Mouse (Mus musculus): ENCODE measurements around the gene Gm49378. TPM values are rescaled to one million over a fixed set of nuclear protein-coding genes. Genes with fewer than 3 reads are reported as not detected.

Gene Gm49378
- polyA plus RNA-seq, 1 experiment from 2014 or later, result 1.8 TPM

- ATAC-seq (ENCODE audit: low read depth), result no peak
Measured at GRCm38 (mm10) chr14:55640816-55641215, 3.1 kb upstream of the Gm49378 start.

GRCm38 (mm10) chr14:55635523-55636007 lies 2.1 kb downstream of the Gm49378 start, which contains the start of gene Ipo4:
TSS of gene Ipo4 (minus strand) at chr14:55635957.
- H3K4me2 ChIP-seq (ENCODE audit: low read depth, low read length), result peak within 1 kb of the TSS; percentile 86
- H3K27ac ChIP-seq (ENCODE audit: low read length), result peak within 1 kb of the TSS; percentile 69
- H3K9ac ChIP-seq (ENCODE audit: low read length), result peak within 1 kb of the TSS; percentile 76
- peak; percentile 94 for ATAC-seq (ENCODE audit: low read depth)
- H3K27me3 ChIP-seq (ENCODE audit: control insufficient read depth, insufficient read depth, low read depth, low read length), result no peaks in the 10 kb centered on the region
- H3K9me3 ChIP-seq (ENCODE audit: control insufficient read depth, low read length), result no peaks in the 10 kb centered on the region
- peak within 1 kb of the TSS; percentile 69 for H3K4me3 ChIP-seq (ENCODE audit: low read length)
- WGBS, result 1% methylated on average over 33 of the region's 33 CpGs
- H3K4me1 ChIP-seq (replicated peaks; ENCODE audit: control insufficient read depth, insufficient read depth, low read length), result peaks cover 5% of the 10 kb centered on the region; the same call in 1 of the 2 replicates
- H3K36me3 ChIP-seq (ENCODE audit: control insufficient read depth, insufficient read depth, low read length), result peaks cover 58% of the 10 kb centered on the region

More at GRCm38 (mm10) chr14:55640816-55641215, 3.1 kb upstream of the Gm49378 start:
- WGBS, result 96% methylated on average over 14 of the region's 14 CpGs
- Histone ChIP-seq H3K4me3 (ENCODE audit: low read length) (no peak overlapping the region), H3K4me2 (ENCODE audit: low read depth, low read length) (no peak overlapping the region), H3K27ac (ENCODE audit: low read length) (no peak overlapping the region), H3K27me3 (ENCODE audit: control insufficient read depth, insufficient read depth, low read depth, low read length) (no peaks in the 10 kb centered on the region), H3K4me1 (replicated peaks; ENCODE audit: control insufficient read depth, insufficient read depth, low read length) (peaks cover 13% of the 10 kb centered on the region), H3K9me3 (ENCODE audit: control insufficient read depth, low read length) (no peaks in the 10 kb centered on the region), H3K9ac (ENCODE audit: low read length) (no peak overlapping the region), H3K36me3 (ENCODE audit: control insufficient read depth, insufficient read depth, low read length) (peaks cover 39% of the 10 kb centered on the region)

DNA sequence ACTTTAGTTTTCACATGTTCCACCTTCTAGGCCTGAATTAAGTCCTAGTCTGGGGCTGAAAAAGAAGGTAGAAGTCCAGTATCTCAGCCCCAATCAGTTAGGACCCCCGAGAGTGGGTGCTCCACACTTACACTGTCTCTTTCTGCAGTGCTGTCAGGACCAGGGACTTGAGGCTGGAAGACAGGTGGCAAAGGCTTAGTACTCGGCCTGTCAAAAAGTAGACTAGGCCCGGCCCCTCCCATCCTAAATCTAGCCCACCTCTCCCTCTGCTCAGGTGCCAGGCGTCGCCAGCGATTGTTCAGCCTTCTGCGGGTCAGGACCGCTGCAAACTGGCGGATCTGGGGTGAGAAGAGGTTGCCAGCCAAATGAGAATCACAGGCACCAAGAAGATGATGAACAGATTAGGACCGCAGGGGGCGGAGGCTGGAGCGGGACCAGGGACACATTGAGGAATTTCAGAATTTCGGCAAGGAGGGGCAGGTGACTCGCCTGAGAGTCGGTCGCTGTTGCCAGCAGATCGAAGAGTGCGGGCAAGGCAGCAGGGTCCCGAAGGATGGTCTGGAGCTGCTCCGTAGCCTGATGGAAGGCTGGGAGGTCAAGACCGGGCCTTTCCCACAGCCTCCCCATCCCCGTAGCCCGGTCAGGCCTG lies 2.7 kb downstream of the Gm49378 start:
- peak overlapping the region; percentile 69 for H3K4me3 ChIP-seq (ENCODE audit: low read length)
- peak; percentile 40 for ATAC-seq (ENCODE audit: low read depth)
- H3K9ac ChIP-seq (ENCODE audit: low read length), result peak overlapping the region; percentile 76
- H3K36me3 ChIP-seq (ENCODE audit: control insufficient read depth, insufficient read depth, low read length), result peaks cover 58% of the 10 kb centered on the region
- H3K4me1 ChIP-seq (replicated peaks; ENCODE audit: control insufficient read depth, insufficient read depth, low read length), result peaks cover 5% of the 10 kb centered on the region; the same call in 1 of the 2 replicates
- WGBS, result 4% methylated on average over 23 of the region's 23 CpGs
- no peaks in the 10 kb centered on the region for H3K9me3 ChIP-seq (ENCODE audit: control insufficient read depth, low read length)
- H3K27me3 ChIP-seq (ENCODE audit: control insufficient read depth, insufficient read depth, low read depth, low read length), result no peaks in the 10 kb centered on the region
- H3K4me2 ChIP-seq (ENCODE audit: low read depth, low read length), result peak overlapping the region; percentile 86
- H3K27ac ChIP-seq (ENCODE audit: low read length), result peak overlapping the region; percentile 69

DNA sequence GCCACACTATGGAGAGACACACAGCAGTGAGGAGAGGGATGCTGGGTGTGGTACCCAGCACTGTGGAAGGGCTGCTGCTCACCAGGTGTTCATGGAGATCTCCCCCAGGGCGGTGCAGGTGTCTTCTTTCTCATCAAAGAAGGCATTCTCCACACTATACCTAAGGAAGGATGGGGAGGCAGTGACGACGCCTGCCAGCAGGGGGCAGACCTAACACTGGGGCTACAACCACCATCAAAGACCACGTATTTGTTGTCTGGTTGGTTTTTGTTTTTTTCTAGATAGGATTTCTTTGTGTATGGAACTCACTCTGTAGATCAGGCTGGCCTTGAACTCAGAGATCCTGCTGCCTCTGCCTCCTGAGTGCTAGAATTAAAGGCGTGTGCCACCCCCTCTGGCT lies 8.4 kb downstream of the Gm49378 start:
- 53% methylated on average over 5 of the region's 5 CpGs for WGBS
- Histone ChIP-seq H3K9me3 (ENCODE audit: control insufficient read depth, low read length) (no peaks in the 10 kb centered on the region), H3K9ac (ENCODE audit: low read length) (no peak overlapping the region), H3K27ac (ENCODE audit: low read length) (no peak overlapping the region), H3K27me3 (ENCODE audit: control insufficient read depth, insufficient read depth, low read depth, low read length) (no peaks in the 10 kb centered on the region), H3K4me2 (ENCODE audit: low read depth, low read length) (no peak overlapping the region), H3K36me3 (ENCODE audit: control insufficient read depth, insufficient read depth, low read length) (peaks cover 62% of the 10 kb centered on the region), H3K4me1 (replicated peaks; ENCODE audit: control insufficient read depth, insufficient read depth, low read length) (no peaks in the 10 kb centered on the region), H3K4me3 (ENCODE audit: low read length) (no peak overlapping the region)
- ATAC-seq (ENCODE audit: low read depth), result no peak

DNA sequence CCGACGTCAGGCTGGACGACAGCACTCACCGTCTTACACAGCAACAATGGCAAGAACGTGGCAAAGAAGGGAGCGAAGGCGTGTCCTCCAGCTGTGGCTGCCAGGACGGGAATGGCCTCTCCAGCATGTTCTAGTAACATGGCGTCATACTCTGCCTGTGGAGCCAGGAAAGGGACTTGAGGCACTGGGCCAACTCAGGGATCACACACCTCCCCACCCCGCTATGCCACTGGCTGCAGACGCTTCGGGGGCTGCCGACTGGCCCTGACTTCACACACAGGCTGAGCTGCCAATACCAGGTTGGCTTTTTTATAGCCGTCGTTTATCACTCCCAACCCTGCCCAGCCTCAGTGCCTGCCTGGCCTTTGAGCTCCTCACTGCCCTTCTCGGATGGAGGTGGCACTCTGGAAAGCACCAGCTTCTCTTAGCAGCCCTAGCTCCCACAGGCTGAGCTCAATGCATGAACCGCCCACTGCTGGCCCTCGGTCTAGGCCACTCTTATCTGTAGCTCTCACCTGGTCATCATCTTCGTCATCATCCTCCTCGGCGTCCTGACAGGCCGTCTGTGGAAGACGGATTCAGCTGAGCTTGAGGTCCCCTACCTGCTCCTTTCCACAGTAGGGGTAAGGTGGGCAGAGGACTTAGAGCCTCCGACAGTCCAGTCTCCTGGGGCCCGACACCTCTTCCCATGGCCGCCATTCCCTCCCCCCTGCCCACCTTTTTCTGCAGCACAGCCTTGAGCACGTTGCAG lies 9.4 kb downstream of the Gm49378 start:
- H3K4me1 ChIP-seq (replicated peaks; ENCODE audit: control insufficient read depth, insufficient read depth, low read length), result no peaks in the 10 kb centered on the region
- no peaks in the 10 kb centered on the region for H3K27me3 ChIP-seq (ENCODE audit: control insufficient read depth, insufficient read depth, low read depth, low read length)
- H3K4me3 ChIP-seq (ENCODE audit: low read length), result no peak overlapping the region
- no peaks in the 10 kb centered on the region for H3K9me3 ChIP-seq (ENCODE audit: control insufficient read depth, low read length)
- no peak for ATAC-seq (ENCODE audit: low read depth)
- peaks cover 57% of the 10 kb centered on the region for H3K36me3 ChIP-seq (ENCODE audit: control insufficient read depth, insufficient read depth, low read length)
- H3K27ac ChIP-seq (ENCODE audit: low read length), result no peak overlapping the region
- WGBS, result 89% methylated on average over 27 of the region's 27 CpGs
- H3K9ac ChIP-seq (ENCODE audit: low read length), result no peak overlapping the region
- no peak overlapping the region for H3K4me2 ChIP-seq (ENCODE audit: low read depth, low read length)

DNA sequence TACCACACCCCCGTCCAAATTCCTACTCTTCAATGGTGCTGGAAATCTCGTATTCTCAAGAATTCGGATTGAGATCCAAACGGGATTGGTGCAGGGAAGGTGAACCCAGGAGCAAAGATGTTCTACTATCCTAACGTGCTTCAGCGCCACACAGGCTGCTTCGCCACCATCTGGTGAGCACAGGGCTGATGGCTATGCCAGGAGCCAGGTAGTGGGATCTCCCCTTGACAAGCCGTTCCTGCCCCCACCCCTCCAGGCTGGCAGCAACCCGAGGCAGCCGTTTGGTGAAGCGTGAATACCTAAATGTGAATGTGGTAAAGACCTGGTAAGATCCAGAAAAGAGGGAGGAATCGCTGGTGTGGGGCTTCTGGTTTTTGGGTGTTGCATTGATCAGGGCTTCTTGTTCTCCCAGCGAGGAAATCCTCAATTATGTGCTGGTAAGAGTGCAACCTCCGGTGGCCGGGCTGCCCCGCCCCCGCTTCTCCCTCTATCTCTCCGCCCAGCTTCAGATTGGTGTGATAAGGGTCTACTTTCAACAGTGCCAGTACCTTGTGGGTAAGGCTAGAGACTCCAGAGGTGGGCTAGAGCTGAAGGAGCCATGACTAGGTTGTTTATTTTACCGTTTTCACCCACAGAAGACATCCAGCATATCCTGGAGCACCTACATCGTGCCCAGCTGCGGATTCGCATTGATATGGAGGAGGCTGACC lies 19.1 kb downstream of the Gm49378 start:
- 30% methylated on average over 22 of the region's 22 CpGs for WGBS
- H3K27ac ChIP-seq (ENCODE audit: low read length), result no peak overlapping the region

DNA sequence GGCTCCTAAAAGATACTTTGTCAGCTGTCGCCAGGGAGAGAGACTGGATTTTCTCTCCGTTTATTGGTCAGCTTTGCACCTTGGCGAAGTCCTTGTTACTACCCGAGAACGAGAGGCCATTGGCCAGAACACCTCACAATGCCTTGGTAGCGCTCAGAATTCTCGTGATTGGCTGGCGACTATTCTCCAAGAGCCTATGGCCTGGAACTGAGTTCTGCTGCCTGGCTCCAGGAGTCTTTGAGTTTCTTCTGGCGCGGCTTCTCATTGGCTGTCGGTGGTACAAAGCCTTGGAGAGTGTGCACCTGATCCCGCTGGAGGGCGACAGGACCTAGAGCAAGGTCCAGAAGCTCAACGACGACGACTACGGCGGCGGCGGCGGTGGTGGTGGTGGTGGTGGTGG lies 19.9 kb downstream of the Gm49378 start, which contains the start of gene Rec8:
Gene Rec8 (plus strand): TSS at position 216 of the 400 bp plus-strand sequence.
- Histone ChIP-seq H3K36me3 (ENCODE audit: control insufficient read depth, insufficient read depth, low read length) (no peaks in the 10 kb centered on the region), H3K27me3 (ENCODE audit: control insufficient read depth, insufficient read depth, low read depth, low read length) (no peaks in the 10 kb centered on the region), H3K9ac (ENCODE audit: low read length) (peak within 1 kb of the TSS; percentile 58), H3K4me2 (ENCODE audit: low read depth, low read length) (peak within 1 kb of the TSS; percentile 52), H3K9me3 (ENCODE audit: control insufficient read depth, low read length) (no peaks in the 10 kb centered on the region), H3K4me3 (ENCODE audit: low read length) (peak within 1 kb of the TSS; percentile 48), H3K4me1 (replicated peaks; ENCODE audit: control insufficient read depth, insufficient read depth, low read length) (no peaks in the 10 kb centered on the region; the same call in 1 of the 2 replicates), H3K27ac (ENCODE audit: low read length) (peak within 1 kb of the TSS; percentile 55)
- 16% methylated on average over 21 of the region's 21 CpGs for WGBS
- peak; percentile 88 for ATAC-seq (ENCODE audit: low read depth)

More for the DNA sequence above, 19.1 kb downstream of the Gm49378 start:
- no peaks in the 10 kb centered on the region for H3K36me3 ChIP-seq (ENCODE audit: control insufficient read depth, insufficient read depth, low read length)
- no peaks in the 10 kb centered on the region for H3K9me3 ChIP-seq (ENCODE audit: control insufficient read depth, low read length)
- H3K27me3 ChIP-seq (ENCODE audit: control insufficient read depth, insufficient read depth, low read depth, low read length), result no peaks in the 10 kb centered on the region
- H3K4me1 ChIP-seq (replicated peaks; ENCODE audit: control insufficient read depth, insufficient read depth, low read length), result no peaks in the 10 kb centered on the region; the same call in 1 of the 2 replicates
- H3K9ac ChIP-seq (ENCODE audit: low read length), result peak overlapping the region; percentile 58
- H3K4me3 ChIP-seq (ENCODE audit: low read length), result peak overlapping the region; percentile 48
- peak; percentile 26; the same call in 1 of the 2 replicates for ATAC-seq (ENCODE audit: low read depth)
- H3K4me2 ChIP-seq (ENCODE audit: low read depth, low read length), result peak overlapping the region; percentile 52

DNA sequence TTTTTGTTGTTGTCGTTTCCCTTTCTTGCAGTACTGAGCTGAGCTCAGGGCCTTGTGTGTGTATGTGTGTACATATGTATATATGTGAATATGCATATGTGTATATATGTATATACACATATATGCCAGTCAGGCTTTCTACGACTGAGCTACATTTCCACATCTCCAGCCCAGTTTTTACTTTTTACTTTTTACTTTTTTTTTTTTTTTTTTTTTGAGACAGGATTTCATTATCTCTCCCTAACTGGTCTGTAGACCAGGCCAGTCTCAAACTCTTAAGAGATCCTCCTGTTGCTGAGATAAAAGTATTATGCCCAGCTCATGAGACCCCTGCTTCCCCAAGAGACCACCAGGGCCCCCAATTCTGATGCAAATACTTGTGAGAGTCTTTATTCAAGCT lies 20.9 kb downstream of the Gm49378 start:
- Histone ChIP-seq H3K9ac (ENCODE audit: low read length) (no peak overlapping the region), H3K4me3 (ENCODE audit: low read length) (no peak overlapping the region), H3K36me3 (ENCODE audit: control insufficient read depth, insufficient read depth, low read length) (no peaks in the 10 kb centered on the region), H3K27me3 (ENCODE audit: control insufficient read depth, insufficient read depth, low read depth, low read length) (no peaks in the 10 kb centered on the region), H3K4me1 (replicated peaks; ENCODE audit: control insufficient read depth, insufficient read depth, low read length) (no peaks in the 10 kb centered on the region; the same call in 1 of the 2 replicates), H3K9me3 (ENCODE audit: control insufficient read depth, low read length) (no peaks in the 10 kb centered on the region), H3K27ac (ENCODE audit: low read length) (no peak overlapping the region), H3K4me2 (ENCODE audit: low read depth, low read length) (no peak overlapping the region)
- ATAC-seq (ENCODE audit: low read depth), result no peak
- WGBS, result 72% methylated on average over 2 of the region's 2 CpGs

All from lung, embryonic 16.5 days (tissue).